Mouse (Mus musculus) adrenal gland, adult 2 months (tissue): ENCODE measurements around the gene Il16. TPM values are rescaled to one million over a fixed set of nuclear protein-coding genes. Genes with fewer than 3 reads are reported as not detected.

Source experiments
- DNase-seq: peaks from one replicate; pipeline ENCODE4 v3.0.0; 2021
- long read RNA-seq: library from polyadenylated mRNA; stranded (forward); transcript quantifications from one replicate; pipeline ENCODE4 v2.0.0, GENCODE M21; 2021
- polyA plus RNA-seq: library from polyadenylated mRNA; depleted of rRNA; stranded (reverse); fragments of >200 nt; gene quantifications from 2 replicates; pipeline ENCODE4 v1.2.3, GENCODE M21; 2012; rRNA removed
- total RNA-seq, 2 experiments: library from RNA; stranded (reverse); gene quantifications; 2 replicates each; pipeline ENCODE4 v1.2.3; 2021

The Il16 gene
- total RNA-seq = 1 to 10 TPM; 3.4 to 5.7 TPM
- 1.9 and 2.0 TPM in 2 replicates for polyA plus RNA-seq
- long read RNA-seq, partial matches to known transcripts = 3 of 4 reads
- long read RNA-seq, other reads (novel, unspliced or antisense) = 0 of 4 reads

DNA sequence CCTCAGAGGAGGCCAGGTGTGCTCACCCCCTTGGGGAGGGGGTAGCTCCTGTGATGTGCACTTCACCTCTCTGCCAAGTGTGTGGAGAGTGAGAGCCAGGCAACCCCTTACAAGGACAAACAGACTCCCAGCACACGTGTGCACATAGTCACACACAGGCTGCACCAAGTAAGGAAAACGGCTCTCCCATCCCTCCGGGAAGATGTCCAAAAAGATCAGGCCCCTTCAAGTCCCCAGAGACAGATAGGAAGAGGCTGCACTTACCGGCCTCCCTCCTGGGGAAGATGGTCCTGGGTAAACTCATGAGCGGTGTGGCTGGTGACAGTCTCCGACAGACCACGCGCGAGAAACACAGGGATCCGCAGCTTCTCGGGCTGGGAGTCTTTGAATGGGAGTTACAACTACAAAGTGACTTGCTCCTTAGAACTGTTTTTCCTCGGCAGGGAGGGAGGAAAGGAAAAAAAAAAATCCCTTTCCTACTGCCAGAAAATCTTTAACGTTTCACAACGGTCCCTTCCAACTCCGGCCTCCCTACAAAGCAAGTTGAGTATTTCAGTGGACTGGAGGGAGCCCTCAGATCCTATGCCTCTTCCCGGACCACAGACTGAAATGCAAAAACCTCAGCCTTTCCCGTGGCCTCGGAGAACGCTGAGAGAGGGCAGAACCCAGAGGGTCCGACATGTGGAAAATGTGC lies at the start of gene Il16:
TSS of gene Il16 (minus strand) at position 314 of the 694 bp plus-strand sequence.
- DNase-seq = no peak

- DNase-seq = peak; percentile 47
These were observed 49.2 kb upstream of the Il16 start, which contains the start of gene Cfap161 for GRCm38 (mm10) chr7:83794705-83795104. Gene Cfap161 (minus strand): TSS chr7:83794880.

- DNase-seq = no peak
These were observed 48.6 kb upstream of the Il16 start for GRCm38 (mm10) chr7:83794006-83794683.

DNA sequence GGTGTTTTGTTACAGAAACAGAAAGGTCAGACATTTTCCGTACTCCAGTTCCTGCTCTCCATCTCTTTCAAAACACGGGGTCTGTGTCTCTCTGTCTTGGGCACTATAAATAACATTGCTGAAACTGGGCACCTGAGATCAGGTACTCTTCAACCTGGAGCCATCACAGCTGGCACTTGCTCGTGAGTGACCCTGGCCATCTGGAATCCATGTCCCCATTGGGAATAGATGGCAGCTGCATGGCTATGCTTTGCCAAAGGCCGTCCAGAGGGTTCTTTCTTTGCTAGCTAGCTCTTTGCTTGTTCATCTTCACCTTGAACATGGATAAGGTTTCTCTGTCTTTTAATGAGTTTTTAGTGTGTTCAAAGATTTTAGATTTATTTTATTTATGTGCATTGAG lies 35.4 kb upstream of the Il16 start:
- no peak for DNase-seq

- DNase-seq = peak; percentile 48
These were observed 34.5 kb upstream of the Il16 start for GRCm38 (mm10) chr7:83780026-83780425.

GRCm38 (mm10) chr7:83779028-83779427 lies 33.5 kb upstream of the Il16 start:
- DNase-seq = no peak

- no peak for DNase-seq
These were observed 33.0 kb upstream of the Il16 start for GRCm38 (mm10) chr7:83778516-83778915.

DNA sequence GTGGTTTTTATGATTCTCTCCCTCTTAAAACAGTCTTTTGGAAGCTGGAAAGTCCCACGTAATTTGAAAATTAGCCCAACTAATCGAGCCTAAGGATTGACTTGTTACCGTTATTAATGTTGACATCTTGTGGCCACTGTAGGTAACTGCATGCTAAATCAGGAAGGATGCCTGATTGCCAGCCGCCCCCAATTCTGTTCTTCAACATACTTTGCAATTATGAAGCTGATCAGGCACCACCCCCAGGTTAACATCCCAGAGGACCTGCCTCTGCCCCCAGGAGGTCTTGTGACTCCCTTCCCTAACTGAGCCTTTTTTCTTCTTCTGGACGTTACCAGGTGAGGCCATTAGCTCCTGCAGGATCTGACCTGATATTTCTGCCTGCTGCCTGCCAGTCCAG lies 29.2 kb upstream of the Il16 start:
- no peak for DNase-seq

GRCm38 (mm10) chr7:83763674-83764073 lies 18.1 kb upstream of the Il16 start:
- no peak for DNase-seq

- DNase-seq = no peak
These were observed 16.8 kb upstream of the Il16 start for GRCm38 (mm10) chr7:83762336-83762735.

GRCm38 (mm10) chr7:83751055-83751454 lies 5.5 kb upstream of the Il16 start:
- no peak for DNase-seq

GRCm38 (mm10) chr7:83748405-83748804 lies 2.9 kb upstream of the Il16 start:
- no peak for DNase-seq

GRCm38 (mm10) chr7:83746107-83746687 lies 671 bp upstream of the Il16 start:
- DNase-seq = no peak

DNA sequence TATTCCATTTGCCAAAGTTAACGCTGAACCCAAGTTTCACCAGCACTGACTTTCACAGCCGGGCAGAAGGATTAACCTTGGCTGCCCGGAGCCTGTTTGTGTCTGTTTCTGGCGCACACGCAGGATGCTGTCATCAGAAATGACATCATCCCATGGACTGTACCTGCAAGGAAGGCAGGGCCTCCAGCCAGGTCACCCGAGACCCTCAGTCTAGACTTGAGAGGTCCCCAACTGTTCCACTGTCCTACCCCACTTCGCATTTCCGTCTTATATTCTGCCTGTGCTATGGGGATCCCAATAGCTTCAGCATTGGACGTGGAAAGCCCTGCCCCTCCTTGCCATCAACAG lies 487 bp downstream of the Il16 start:
- no peak for DNase-seq

DNA sequence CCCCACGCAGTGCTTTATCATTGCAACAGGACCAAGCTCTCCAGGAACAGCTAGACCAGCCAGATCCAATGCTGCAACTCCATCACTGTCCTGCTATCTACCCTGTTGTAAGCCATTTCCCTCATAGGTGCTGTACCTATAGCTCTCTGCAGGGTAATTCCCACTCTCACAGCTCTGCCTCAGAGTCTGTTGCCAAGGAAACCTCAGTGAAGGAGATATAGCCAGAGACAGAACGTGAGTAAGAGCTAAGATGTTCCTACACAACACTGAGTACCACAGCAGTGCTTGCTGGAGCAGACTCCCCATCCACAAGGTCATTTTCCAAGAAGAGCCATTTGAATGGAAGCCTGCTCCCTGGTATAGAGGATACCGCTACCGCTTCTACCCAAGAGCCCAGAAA lies 1.3 kb downstream of the Il16 start:
- no peak for DNase-seq

DNA sequence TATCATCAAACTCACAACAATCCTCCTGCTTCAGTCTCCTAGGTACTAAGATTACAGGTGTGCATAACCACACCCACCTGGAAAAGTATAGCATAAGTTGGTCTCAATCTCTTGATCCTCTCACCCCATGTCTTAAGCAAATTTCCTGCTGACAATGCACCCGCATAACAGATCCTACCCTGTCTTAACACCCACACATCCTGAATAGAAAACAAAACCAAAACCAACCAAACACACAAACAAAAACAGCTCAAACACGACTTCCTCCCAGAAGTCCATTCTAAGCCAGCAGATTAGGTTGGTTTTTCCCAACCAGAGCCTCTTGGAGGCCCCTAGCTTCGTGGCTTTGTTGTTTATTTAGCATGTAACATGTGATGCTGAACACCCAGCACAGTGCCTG lies 2.8 kb downstream of the Il16 start:
- DNase-seq = no peak

DNA sequence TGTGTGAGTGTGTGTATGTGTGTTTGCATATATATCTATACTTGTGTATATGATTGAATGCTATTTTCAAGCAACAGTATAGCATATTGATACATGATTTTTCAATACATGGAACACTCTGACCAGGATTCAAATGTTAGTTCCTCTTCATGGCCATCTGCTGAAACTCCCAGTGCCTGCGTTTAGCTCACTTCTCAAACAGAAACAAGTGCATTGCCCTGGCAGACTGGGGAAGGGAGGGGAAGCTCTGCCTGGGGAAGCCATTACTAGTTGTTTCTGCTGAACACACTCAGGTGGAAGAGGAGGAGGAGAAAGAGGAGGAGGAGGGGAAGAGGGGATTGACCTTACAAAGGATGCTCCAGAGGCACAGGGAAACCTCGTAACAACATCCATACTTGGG lies 3.5 kb downstream of the Il16 start:
- no peak for DNase-seq

DNA sequence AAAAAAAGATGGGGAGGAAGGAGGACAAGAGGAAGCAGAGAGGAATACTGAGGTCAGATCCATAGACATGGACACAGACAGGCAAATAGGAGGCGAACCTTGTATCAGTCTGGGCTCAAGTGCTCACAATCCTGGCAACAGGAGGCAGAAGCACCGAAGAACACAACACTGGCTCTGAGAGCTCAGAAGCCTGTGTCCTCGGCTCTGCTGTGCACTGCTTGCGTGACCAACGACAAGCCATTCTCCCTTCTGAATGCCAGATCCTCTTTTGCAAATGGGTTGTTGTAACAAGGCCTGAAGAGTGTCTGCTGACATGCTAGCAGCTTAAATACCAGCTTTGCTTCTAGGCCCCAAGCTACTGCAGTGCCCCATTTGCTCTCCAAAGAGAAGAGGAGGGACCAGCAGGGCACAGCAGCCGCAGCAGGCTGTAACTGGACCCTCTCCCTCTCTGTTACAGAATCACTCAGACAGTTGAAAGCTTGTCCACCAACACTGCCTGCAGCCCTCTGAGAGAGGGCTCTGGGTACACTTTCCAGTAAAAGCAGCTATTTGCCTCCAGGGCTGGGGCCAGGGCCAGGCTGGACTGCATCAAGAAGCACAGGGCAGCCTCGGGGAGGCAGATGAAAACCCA lies 5.7 kb downstream of the Il16 start:
- no peak for DNase-seq

- DNase-seq = no peak
These were observed 6.7 kb downstream of the Il16 start for GRCm38 (mm10) chr7:83738623-83739462.

GRCm38 (mm10) chr7:83737914-83738490 lies 7.5 kb downstream of the Il16 start:
- no peak for DNase-seq

DNA sequence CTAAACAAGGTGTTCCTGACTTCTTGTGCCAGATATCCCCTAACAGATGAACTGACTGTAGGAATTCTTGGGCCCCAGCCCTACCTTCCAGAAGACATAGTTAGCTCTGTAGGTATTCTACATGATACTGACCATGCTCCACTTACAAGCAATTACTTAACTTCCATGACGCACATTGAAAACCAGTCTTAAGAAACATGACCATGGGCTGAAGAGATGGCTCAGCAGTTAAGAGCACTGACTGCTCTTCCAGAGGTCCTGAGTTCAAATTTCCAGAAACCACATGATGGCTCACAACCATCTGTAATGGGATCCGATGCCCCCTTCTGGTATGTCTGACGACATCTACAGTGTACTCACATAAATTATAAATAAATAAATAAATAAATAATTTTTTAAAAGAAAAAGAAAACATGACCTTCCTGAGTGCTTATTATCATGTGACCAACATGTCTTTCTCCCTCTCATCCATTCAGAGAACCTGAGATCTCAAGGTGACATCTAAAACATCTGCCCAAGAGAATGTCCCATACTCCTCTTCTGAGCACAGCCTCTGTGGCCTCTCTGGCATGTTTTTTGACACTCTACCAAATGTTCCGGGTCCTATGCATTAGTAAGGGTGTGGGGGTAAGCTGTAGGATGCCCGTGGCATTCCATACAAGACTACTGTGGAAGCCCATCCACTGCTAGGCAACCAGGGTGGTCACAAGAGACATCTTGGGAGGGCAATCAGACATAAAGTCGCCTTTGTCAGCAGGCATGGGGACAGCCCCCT lies 9.0 kb downstream of the Il16 start:
- no peak for DNase-seq
